Comparison of ENCODE assay signal across 8 mouse cellular contexts in the genomic region with DNA sequence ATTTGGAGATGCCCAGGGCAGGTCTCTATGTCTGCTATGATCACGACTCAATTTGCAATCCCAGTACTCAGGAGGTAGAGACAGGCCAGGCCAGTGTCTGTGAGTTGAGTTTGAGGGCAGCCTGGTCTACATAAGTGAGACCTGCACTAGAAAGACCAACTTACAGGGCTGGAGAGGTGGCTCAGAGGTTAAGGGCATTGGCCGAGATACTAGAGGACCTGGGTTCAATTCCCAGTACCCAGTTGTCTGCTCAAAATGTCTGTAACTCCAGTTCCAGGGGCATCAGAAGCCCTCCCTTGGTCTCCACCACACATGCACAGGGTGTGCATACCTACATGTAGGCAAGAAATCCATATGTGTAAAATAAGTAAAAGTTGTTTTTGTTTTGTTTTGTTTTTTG. TPM values are rescaled to one million over a fixed set of nuclear protein-coding genes. Genes with fewer than 3 reads are reported as not detected.
A peak's percentile ranks its signal among the peaks of the same experiment; 100 is the strongest.
DNase-seq lines count a peak whose midpoint lies in the region; ATAC-seq and TF ChIP-seq lines count a peak whose summit lies in the region.

No protein-coding gene starts in this region.

- DNase-seq in kidney, adult 18-20 months = no peak
- DNase-seq in MEL (ENCODE audit: low read depth, low spot score) = no peak
- no peak for DNase-seq in urinary bladder, adult 2 months (ENCODE audit: low spot score)
- no peak for DNase-seq in frontal cortex, postnatal 14 days (ENCODE audit: low spot score in 2 of 2)
- no peak for DNase-seq in left cerebral cortex, adult 8-10 months (ENCODE audit: low spot score in 2 of 2)

- H3K4me2 ChIP-seq in kidney, embryonic 14.5 days (replicated peaks; ENCODE audit: low read depth, low read length) = no peak overlapping the region
- H3K4me2 ChIP-seq in limb, embryonic 15.5 days = peak overlapping the region; percentile 44

- H3K27ac ChIP-seq in kidney, embryonic 14.5 days (ENCODE audit: low read depth, low read length) = peak overlapping the region; percentile 82; the same call in 1 of the 2 replicates
- H3K27ac ChIP-seq in MEL (ENCODE audit: control insufficient read depth, low read depth, low read length) = peak overlapping the region; percentile 72
- peak overlapping the region; percentile 92 for H3K27ac ChIP-seq in limb, embryonic 15.5 days

- TF ChIP-seq RAD21 in MEL (IDR thresholded peaks at IDR 0.05; ENCODE audit: low read depth, low read length) = no peak

- peaks cover 30% of the 10 kb centered on the region for H3K4me1 ChIP-seq in kidney, embryonic 14.5 days (ENCODE audit: control insufficient read depth, insufficient read depth, low read length)
- H3K4me1 ChIP-seq in MEL (ENCODE audit: control insufficient read depth in 1 of 2, insufficient read depth in 2 of 2, low read length in 2 of 2) = peaks cover 8 to 49% of the 10 kb centered on the region in 2 experiments; a peak in 3 of 4 replicates
- peaks cover 48% of the 10 kb centered on the region for H3K4me1 ChIP-seq in limb, embryonic 15.5 days

- H3K27me3 ChIP-seq in kidney, embryonic 14.5 days (ENCODE audit: control insufficient read depth, insufficient read depth, low read length) = no peaks in the 10 kb centered on the region
- H3K27me3 ChIP-seq in MEL (ENCODE audit: control insufficient read depth in 1 of 2, insufficient read depth in 2 of 2, low read length in 2 of 2) = no peaks in the 10 kb centered on the region
- H3K27me3 ChIP-seq in limb, embryonic 15.5 days = no peaks in the 10 kb centered on the region

- TF ChIP-seq POLR2A in MEL (IDR thresholded peaks at IDR 0.05; ENCODE audit: control insufficient read depth in 1 of 2, insufficient read depth in 1 of 2, low read depth in 1 of 2, low read length in 2 of 2, poor library complexity in 1 of 2) = no peak

- no peaks in the 10 kb centered on the region; the same call in 1 of the 2 replicates for H3K79me2 ChIP-seq in MEL (ENCODE audit: control insufficient read depth, insufficient read depth, low read length, poor library complexity)

- no peak for TF ChIP-seq CTCF in MEL (IDR thresholded peaks at IDR 0.05 in 2 of 3, conservative IDR thresholded peaks at IDR 0.05 in 1 of 3; ENCODE audit: control insufficient read depth in 1 of 3, insufficient read depth in 1 of 3, low read depth in 2 of 3, low read length in 3 of 3, poor library complexity in 1 of 3, severe bottlenecking in 1 of 3)

- no peak overlapping the region for H3K4me3 ChIP-seq in kidney, embryonic 14.5 days (ENCODE audit: low read length)
- peak overlapping the region; percentile 11 to 30 for H3K4me3 ChIP-seq in MEL (ENCODE audit: control insufficient read depth in 1 of 2, insufficient read depth in 1 of 2, low read depth in 2 of 2, low read length in 2 of 2)
- no peak overlapping the region for H3K4me3 ChIP-seq in limb, embryonic 15.5 days

- no peaks in the 10 kb centered on the region for H3K9me3 ChIP-seq in kidney, embryonic 14.5 days (ENCODE audit: control insufficient read depth, low read length)
- H3K9me3 ChIP-seq in MEL (replicated peaks; ENCODE audit: insufficient read depth, low read length) = no peaks in the 10 kb centered on the region
- no peaks in the 10 kb centered on the region for H3K9me3 ChIP-seq in limb, embryonic 15.5 days

- WGBS in kidney, embryonic 14.5 days = 76% methylated on average over 2 of the region's 2 CpGs
- WGBS in limb, embryonic 15.5 days = 73% methylated on average over 2 of the region's 2 CpGs

- no peaks in the 10 kb centered on the region for H3K36me3 ChIP-seq in kidney, embryonic 14.5 days (ENCODE audit: control insufficient read depth, insufficient read depth, low read length)
- peaks cover 0 to 21% of the 10 kb centered on the region in 2 experiments; a peak in 2 of 4 replicates for H3K36me3 ChIP-seq in MEL (ENCODE audit: control insufficient read depth in 1 of 2, insufficient read depth in 2 of 2, low read length in 2 of 2)
- no peaks in the 10 kb centered on the region for H3K36me3 ChIP-seq in limb, embryonic 15.5 days

- ATAC-seq in kidney, embryonic 14.5 days (ENCODE audit: low FRiP score, low TSS enrichment) = no peak
- peak; percentile 3 for ATAC-seq in CD4-positive, CD25-positive, alpha-beta regulatory T cell, adult 4 months
- ATAC-seq in limb, embryonic 15.5 days (ENCODE audit: insufficient number of reproducible peaks, low FRiP score, low TSS enrichment, low read depth) = no peak

- TF ChIP-seq EP300 in MEL (IDR thresholded peaks at IDR 0.05; ENCODE audit: low read depth in 1 of 2, low read length in 2 of 2) = no peak

- H3K9ac ChIP-seq in kidney, embryonic 14.5 days (ENCODE audit: low read depth, low read length) = no peak overlapping the region
- H3K9ac ChIP-seq in MEL (ENCODE audit: control insufficient read depth, low read depth, low read length, poor library complexity, severe bottlenecking) = peak overlapping the region; percentile 52
- H3K9ac ChIP-seq in limb, embryonic 15.5 days = no peak overlapping the region

TF ChIP-seq in MEL, 35 proteins besides CTCF, POLR2A, EP300 and RAD21:
- TF ChIP-seq E2F4 (IDR thresholded peaks at IDR 0.05; ENCODE audit: borderline replicate concordance, low read depth, low read length) (no peak), UBTF (IDR thresholded peaks at IDR 0.05; ENCODE audit: borderline replicate concordance, insufficient read depth, low read depth, low read length) (no peak), ELF1 (IDR thresholded peaks at IDR 0.05; ENCODE audit: low read depth, low read length) (no peak), BHLHE40 (IDR thresholded peaks at IDR 0.05; ENCODE audit: borderline replicate concordance, low read depth, low read length) (no peak), ZKSCAN1 (IDR thresholded peaks at IDR 0.05; ENCODE audit: low read depth, low read length) (no peak), TBP (IDR thresholded peaks at IDR 0.05; ENCODE audit: low read depth, low read length) (peak; percentile 62), NRF1 (IDR thresholded peaks at IDR 0.05; ENCODE audit: insufficient read depth, low read depth, low read length, poor library complexity, severe bottlenecking) (no peak)

RNA-seq across cellular contexts. Expression of a gene that starts 2.7 kb away (rescaled TPM):
- 257 and 276 TPM in 2 replicates for polyA plus RNA-seq in kidney, embryonic 14.5 days (2014; fragmentation: Nextera tagmentation; extraction: Ambion mirVana)
- polyA plus RNA-seq in CD4-positive, CD25-positive, alpha-beta regulatory T cell, adult 4 months (2017; shearing (Covaris generic)) = 100 to 1,000 TPM; 149 to 151 TPM
- 143 TPM in 2 replicates for total RNA-seq in MEL (2012; rRNA removed)
- polyA plus RNA-seq in MEL (2012; ENCODE audit: insufficient read depth in 1 of 2, insufficient read length in 2 of 2, low read depth in 1 of 2, low replicate concordance in 2 of 2, missing spikeins in 1 of 2) = 100 to 1,000 TPM in 1 of 2 experiments, not detected in 1; 568 TPM
- polyA plus RNA-seq in limb, embryonic 15.5 days (2015; fragmentation: Nextera tagmentation; extraction: Ambion mirVana) = 499 and 569 TPM in 2 replicates
- polyA plus RNA-seq in urinary bladder, adult 2 months (2012; rRNA removed) = 110 and 134 TPM in 2 replicates
- total RNA-seq in left cerebral cortex, adult 8-10 months (2022) = 10 to 100 TPM; 28.2 to 33.4 (median 30.8) TPM

RNA-seq across cellular contexts. Expression of a gene that starts 5.4 kb away (rescaled TPM):
- polyA plus RNA-seq in kidney, embryonic 14.5 days (2014; fragmentation: Nextera tagmentation; extraction: Ambion mirVana) = 24.9 and 28.9 TPM in 2 replicates
- polyA plus RNA-seq in CD4-positive, CD25-positive, alpha-beta regulatory T cell, adult 4 months (2017; shearing (Covaris generic)) = 10 to 100 TPM; 61.1 to 95.4 TPM
- total RNA-seq in MEL (2012; rRNA removed) = 14.4 and 15.2 TPM in 2 replicates
- polyA plus RNA-seq in MEL (2012; ENCODE audit: insufficient read depth in 1 of 2, insufficient read length in 2 of 2, low read depth in 1 of 2, low replicate concordance in 2 of 2, missing spikeins in 1 of 2) = 10 to 100 TPM in 1 of 2 experiments, not detected in 1; 25.7 TPM
- 28.2 and 28.9 TPM in 2 replicates for polyA plus RNA-seq in limb, embryonic 15.5 days (2015; fragmentation: Nextera tagmentation; extraction: Ambion mirVana)
- polyA plus RNA-seq in urinary bladder, adult 2 months (2012; rRNA removed) = 29.5 and 33.2 TPM in 2 replicates
- total RNA-seq in left cerebral cortex, adult 8-10 months (2022) = 10 to 100 TPM; 17.6 to 22.3 (median 19.1) TPM

Comparison
In these comparisons a context has a peak if more than half of its experiments do, and no peak if none do; other contexts are left out.
1. H3K4me3 ChIP-seq: peak in MEL (2 of 2); none in kidney, embryonic 14.5 days (single experiment) and limb, embryonic 15.5 days (single experiment).
2. Peak in every context shown above with its lines, with median percentiles within 50 percentile points of each other: H3K27ac ChIP-seq.